11 mouse cellular contexts compared by ENCODE assay signal in genomic region chr3:34662712-34663655, GRCm38 (mm10). TPM values are rescaled to one million over a fixed set of nuclear protein-coding genes. Genes with fewer than 3 reads are reported as not detected.
DNase-seq lines count a peak whose midpoint lies in the region; ATAC-seq and TF ChIP-seq lines count a peak whose summit lies in the region.
"Had no signal": no experiment of that assay in that cellular context is flagged by ENCODE, and none has a peak within 500 bp of the region (broad histone marks: within the 10 kb centered on the region; RNA-seq: fewer than 3 reads in every experiment).

No protein-coding gene starts in this region.

- ATAC-seq in heart, embryonic 14.5 days (ENCODE audit: insufficient number of reproducible peaks, insufficient read depth, low FRiP score, low read depth): no peak
- ATAC-seq in hindbrain, embryonic 11.5 days (ENCODE audit: low FRiP score): no peak; the same call in 1 of the 2 replicates
- ATAC-seq in midbrain, embryonic 13.5 days: no peak
- no peak for ATAC-seq in monocyte, adult 5-6 weeks (replicated peaks; ENCODE audit: insufficient number of reproducible peaks, low FRiP score, low TSS enrichment, poor library complexity, severe bottlenecking)

- peaks cover 98% of the 10 kb centered on the region for H3K27me3 ChIP-seq in heart, embryonic 14.5 days (ENCODE audit: control insufficient read depth, insufficient read depth, low read length)
- peaks cover 9% of the 10 kb centered on the region; the same call in 1 of the 2 replicates for H3K27me3 ChIP-seq in hindbrain, embryonic 11.5 days (ENCODE audit: control insufficient read depth, insufficient read depth, low read length)
- peaks cover 34% of the 10 kb centered on the region for H3K27me3 ChIP-seq in midbrain, embryonic 13.5 days
- H3K27me3 ChIP-seq: CH12.LX had no signal

- no peaks in the 10 kb centered on the region for H3K36me3 ChIP-seq in heart, embryonic 14.5 days (ENCODE audit: control insufficient read depth, insufficient read depth, low read length)
- no peaks in the 10 kb centered on the region for H3K36me3 ChIP-seq in hindbrain, embryonic 11.5 days (ENCODE audit: control insufficient read depth, insufficient read depth, low read length)
- H3K36me3 ChIP-seq in midbrain, embryonic 13.5 days: no peaks in the 10 kb centered on the region

- H3K9me3 ChIP-seq in heart, embryonic 14.5 days (ENCODE audit: control insufficient read depth, low read length): no peaks in the 10 kb centered on the region
- no peaks in the 10 kb centered on the region for H3K9me3 ChIP-seq in hindbrain, embryonic 11.5 days (ENCODE audit: control insufficient read depth, low read length)
- no peaks in the 10 kb centered on the region for H3K9me3 ChIP-seq in midbrain, embryonic 13.5 days

- no peak for TF ChIP-seq POLR2A in brain, embryonic 14.5 days (IDR thresholded peaks at IDR 0.05; ENCODE audit: borderline replicate concordance, extremely low read depth, insufficient read depth, insufficient read length, poor library complexity, severe bottlenecking)

- peak overlapping the region; percentile 64 for H3K4me2 ChIP-seq in heart, embryonic 14.5 days (ENCODE audit: low read length)
- H3K4me2 ChIP-seq in hindbrain, embryonic 11.5 days (replicated peaks; ENCODE audit: low read depth, low read length): peak overlapping the region; percentile 78
- H3K4me2 ChIP-seq in midbrain, embryonic 13.5 days (replicated peaks): peak overlapping the region; percentile 83

- 1% methylated on average over 53 of the region's 53 CpGs for WGBS in heart, embryonic 14.5 days
- under 1% methylated on average over 53 of the region's 53 CpGs for WGBS in hindbrain, embryonic 11.5 days
- WGBS in midbrain, embryonic 13.5 days: under 1% methylated on average over 53 of the region's 53 CpGs

- no peak overlapping the region for H3K9ac ChIP-seq in heart, embryonic 14.5 days (ENCODE audit: low read length)
- peak overlapping the region; percentile 72 for H3K9ac ChIP-seq in hindbrain, embryonic 11.5 days (ENCODE audit: low read depth, low read length)
- peak overlapping the region; percentile 78 for H3K9ac ChIP-seq in midbrain, embryonic 13.5 days (replicated peaks)

- peak overlapping the region in 1 of 2 experiments; percentile 36; a peak in 2 of 4 replicates for H3K4me3 ChIP-seq in heart, embryonic 14.5 days (ENCODE audit: control insufficient read depth in 1 of 2, insufficient read depth in 1 of 2, low read depth in 1 of 2, low read length in 2 of 2)
- peak overlapping the region; percentile 39 for H3K4me3 ChIP-seq in hindbrain, embryonic 11.5 days (ENCODE audit: low read depth, low read length)
- peak overlapping the region; percentile 45 for H3K4me3 ChIP-seq in midbrain, embryonic 13.5 days (replicated peaks)

- DNase-seq in heart, adult 9 months (ENCODE audit: low spot score in 2 of 2): no peak
- peak; percentile 92 for DNase-seq in brain, embryonic 14.5 days (ENCODE audit: low read depth)
- DNase-seq in hindbrain, embryonic 11.5 days (ENCODE audit: low spot score): peak; percentile 79
- no peak for DNase-seq in B cell, adult 2 months
- no peak for DNase-seq in ovary, postnatal 36 days (ENCODE audit: low spot score)
- DNase-seq: cerebellum, postnatal 36 days had no signal

- H3K27ac ChIP-seq in heart, embryonic 14.5 days (replicated peaks in 1 of 2; ENCODE audit: control insufficient read depth in 1 of 2, insufficient read depth in 1 of 2, low read depth in 2 of 2, low read length in 2 of 2): no peak overlapping the region
- H3K27ac ChIP-seq in hindbrain, embryonic 11.5 days (ENCODE audit: low read depth, low read length): peak overlapping the region; percentile 96
- H3K27ac ChIP-seq in midbrain, embryonic 13.5 days: peak overlapping the region; percentile 96
- H3K27ac ChIP-seq: macrophage had no signal

- TF ChIP-seq CTCF in brain, embryonic 14.5 days (IDR thresholded peaks at IDR 0.05; ENCODE audit: borderline replicate concordance, extremely low read depth, insufficient read depth, insufficient read length): no peak

- H3K4me1 ChIP-seq in heart, embryonic 14.5 days (ENCODE audit: control insufficient read depth in 2 of 2, insufficient read depth in 2 of 2, low read length in 2 of 2): peaks cover 8 to 12% of the 10 kb centered on the region in 2 experiments; a peak in 2 of 4 replicates
- H3K4me1 ChIP-seq in hindbrain, embryonic 11.5 days (replicated peaks; ENCODE audit: control insufficient read depth, insufficient read depth, low read length): peaks cover 11% of the 10 kb centered on the region
- peaks cover 92% of the 10 kb centered on the region for H3K4me1 ChIP-seq in midbrain, embryonic 13.5 days (replicated peaks)

RNA-seq across cellular contexts. Expression of gene Sox2, which starts 12.8 kb away (rescaled TPM):
- 0.24 TPM in 1 of 2 replicates, not detected in the other for polyA plus RNA-seq in heart, embryonic 14.5 days (2014; fragmentation: Nextera tagmentation; extraction: Ambion mirVana)
- 101 and 119 TPM in 2 replicates for polyA plus RNA-seq in brain, embryonic 14.5 days (2012; rRNA removed)
- 25.1 and 36.7 TPM in 2 replicates for polyA plus RNA-seq in hindbrain, embryonic 11.5 days (2014; fragmentation: Nextera tagmentation; extraction: Ambion mirVana)
- 27.8 and 28.2 TPM in 2 replicates for polyA plus RNA-seq in midbrain, embryonic 13.5 days (2015; fragmentation: Nextera tagmentation; extraction: Ambion mirVana)
- total RNA-seq in monocyte, adult 5-6 weeks (2017): not detected in 3 replicates
- total RNA-seq: CH12.LX had no signal
- polyA plus RNA-seq: macrophage had no signal

Comparison
In these comparisons a context has a peak if more than half of its experiments do, and no peak if none do; other contexts are left out.
1. H3K27ac ChIP-seq: peak in hindbrain, embryonic 11.5 days (single experiment) and midbrain, embryonic 13.5 days (single experiment); none in heart, embryonic 14.5 days (0 of 2).
2. DNase-seq: peak in brain, embryonic 14.5 days (single experiment) and hindbrain, embryonic 11.5 days (single experiment); none in heart, adult 9 months (0 of 2), B cell, adult 2 months (0 of 2) and ovary, postnatal 36 days (single experiment).
3. RNA of gene Sox2, which starts 12.8 kb away (polyA plus RNA-seq): 101 to 119 TPM in brain, embryonic 14.5 days, 27.8 to 28.2 TPM in midbrain, embryonic 13.5 days and 25.1 to 36.7 TPM in hindbrain, embryonic 11.5 days; 0.24 TPM in heart, embryonic 14.5 days; every median in the first group is over 10 times any median in the second.
4. Peak in every context shown above with its lines, with median percentiles within 50 percentile points of each other: H3K4me2 ChIP-seq.